Mouse (Mus musculus) heart, postnatal 0 days (tissue): ENCODE results near the gene Reep6. TPM values are rescaled to one million over a fixed set of nuclear protein-coding genes. Genes with fewer than 3 reads are reported as not detected.

Source experiments
- ATAC-seq: fragments of 200-750 bp; cut with Nextera tagmentation; 2 replicates; pipeline ENCODE4 v1.8.0; 2017; ENCODE audit warnings: low read depth, moderate number of reproducible peaks, moderate library complexity; ENCODE audit not compliant: insufficient read depth
- DNase-seq: peaks from one replicate; pipeline ENCODE4 v3.0.0-alpha.2; 2016; ENCODE audit warnings: low spot score
- H3K27ac ChIP-seq: fragments of 300-500 bp; sonication (generic); 2 replicates; pipeline ENCODE4 v1.5.1; 2014; ENCODE audit warnings: low read depth, mild to moderate bottlenecking
- H3K27me3 ChIP-seq: fragments of 300-500 bp; sonication (generic); 2 replicates; pipeline ENCODE4 v1.6.1; 2014; ENCODE audit warnings: low read length, mixed read lengths; ENCODE audit not compliant: control insufficient read depth, insufficient read depth
- H3K36me3 ChIP-seq: fragments of 300-500 bp; sonication (generic); replicated peaks from 2 replicates; pipeline ENCODE4 v1.6.1; 2014; ENCODE audit warnings: low read length, mixed read lengths; ENCODE audit not compliant: control insufficient read depth, insufficient read depth
- H3K4me1 ChIP-seq: fragments of 300-500 bp; sonication (generic); 2 replicates; pipeline ENCODE4 v1.6.1; 2014; ENCODE audit warnings: antibody characterized with exemption; ENCODE audit not compliant: control insufficient read depth, insufficient read depth
- H3K4me2 ChIP-seq: fragments of 300-500 bp; sonication (generic); 2 replicates; pipeline ENCODE4 v1.6.1; 2014; ENCODE audit warnings: low read depth, mild to moderate bottlenecking, low read length, moderate library complexity
- H3K4me3 ChIP-seq: fragments of 300-500 bp; sonication (generic); 2 replicates; pipeline ENCODE4 v1.5.1; 2014; ENCODE audit warnings: low read depth, low read length
- H3K9ac ChIP-seq: fragments of 300-500 bp; sonication (generic); replicated peaks from 2 replicates; pipeline ENCODE4 v1.6.1; 2014; ENCODE audit warnings: low read depth, low read length, mixed read lengths
- H3K9me3 ChIP-seq: fragments of 300-500 bp; sonication (generic); replicated peaks from 2 replicates; pipeline ENCODE4 v1.6.1; 2016; ENCODE audit warnings: low read length; ENCODE audit not compliant: control insufficient read depth
- CTCF ChIP-seq: IDR thresholded peaks from 2 replicates; pipeline ENCODE4 v1.5.1; 2016; ENCODE audit warnings: antibody characterized with exemption, control low read depth, low read depth
- EP300 ChIP-seq: IDR thresholded peaks from 2 replicates; pipeline ENCODE4 v1.6.1; 2016; ENCODE audit warnings: antibody characterized with exemption, low read depth
- WGBS: fragments of 180-500 bp; shearing (Covaris S2); extraction: QIAGEN DNeasy Blood & Tissue Kit; methylation state at CpG from one replicate; pipeline ENCODE4 v1.1.7; 2014; 5-methylcytosine and 5-hydroxymethylcytosine counted together
- polyA plus RNA-seq: library from polyadenylated mRNA; unstranded; fragments of >200 nt; fragmentation: Nextera tagmentation; extraction: Ambion mirVana; gene quantifications from 2 replicates; pipeline ENCODE4 v1.2.1, GENCODE M21; 2015
- total RNA-seq: library from RNA; depleted of rRNA; stranded (reverse); fragments of >200 nt; gene quantifications from 2 replicates; pipeline ENCODE4 v1.2.3, GENCODE M21; 2014; ENCODE audit warnings: low replicate concordance

Gene Reep6
- total and polyA plus RNA-seq, 2 experiments from 2014 or later = 0.85 TPM; not detected in 1

DNA sequence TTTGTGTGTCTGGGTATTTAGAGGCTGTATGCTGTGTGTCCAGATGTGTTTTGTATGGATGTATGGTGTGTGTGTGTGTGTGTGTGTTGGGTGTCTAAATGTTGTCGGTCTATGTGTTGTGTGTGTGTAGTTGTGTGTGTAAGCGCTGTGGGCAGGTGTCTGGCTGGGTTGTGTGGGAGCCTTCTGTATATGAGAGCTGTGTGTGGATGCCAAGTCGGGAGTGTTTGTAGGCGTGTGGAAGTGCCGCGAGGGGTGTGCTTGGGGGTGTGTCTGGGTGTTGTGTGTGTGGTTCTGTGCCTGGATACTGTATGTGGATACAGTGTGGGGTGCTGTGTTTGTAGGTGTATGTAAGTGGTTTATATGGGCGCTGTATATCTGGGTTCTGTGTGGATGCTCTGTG lies 27.6 kb downstream of the Reep6 start:
- H3K4me1 ChIP-seq = no peaks in the 10 kb centered on the region
- no peak overlapping the region for H3K27ac ChIP-seq
- H3K4me3 ChIP-seq = no peak overlapping the region
- H3K27me3 ChIP-seq = peaks cover 73% of the 10 kb centered on the region
- ATAC-seq (no peak), DNase-seq (no peak)
- no peak overlapping the region for H3K9ac ChIP-seq
- no peaks in the 10 kb centered on the region for H3K9me3 ChIP-seq
- no peaks in the 10 kb centered on the region for H3K36me3 ChIP-seq
- no peak for TF ChIP-seq EP300
- TF ChIP-seq CTCF = no peak
- 34% methylated on average over 7 of the region's 7 CpGs for WGBS
- 0 out of 2 replicates have a peak overlapping the region, but pooled peaks have one; percentile 28 for H3K4me2 ChIP-seq

GRCm38 (mm10) chr10:80357994-80358639 lies 28.4 kb downstream of the Reep6 start:
- H3K4me2 ChIP-seq = peak overlapping the region; percentile 28
- H3K9ac ChIP-seq = no peak overlapping the region
- TF ChIP-seq CTCF = 0 out of 2 replicates have a peak, but pooled peaks have one; percentile 4
- no peak for TF ChIP-seq EP300
- H3K36me3 ChIP-seq = no peaks in the 10 kb centered on the region
- no peaks in the 10 kb centered on the region for H3K9me3 ChIP-seq
- H3K4me3 ChIP-seq = no peak overlapping the region
- peaks cover 70% of the 10 kb centered on the region for H3K27me3 ChIP-seq
- ATAC-seq = peak; percentile 31; the same call in 1 of the 2 replicates
- 6% methylated on average over 27 of the region's 31 CpGs for WGBS
- no peaks in the 10 kb centered on the region for H3K4me1 ChIP-seq
- no peak overlapping the region for H3K27ac ChIP-seq
- no peak for DNase-seq

- Histone ChIP-seq H3K27ac (no peak overlapping the region), H3K27me3 (peaks cover 40% of the 10 kb centered on the region), H3K9me3 (no peaks in the 10 kb centered on the region), H3K4me3 (no peak overlapping the region), H3K9ac (no peak overlapping the region), H3K4me2 (no peak overlapping the region), H3K4me1 (no peaks in the 10 kb centered on the region), H3K36me3 (no peaks in the 10 kb centered on the region)
- ATAC-seq (no peak), DNase-seq (no peak)
- 33% methylated on average over 6 of the region's 6 CpGs for WGBS
- no peak for TF ChIP-seq CTCF
Observed at GRCm38 (mm10) chr10:80363734-80364133, 34.0 kb downstream of the Reep6 start.

GRCm38 (mm10) chr10:80365736-80366135 lies 36.0 kb downstream of the Reep6 start:
- no peak for TF ChIP-seq CTCF
- TF ChIP-seq EP300 = no peak
- H3K4me2 ChIP-seq = no peak overlapping the region
- no peak overlapping the region for H3K9ac ChIP-seq
- 64% methylated on average over 6 of the region's 6 CpGs for WGBS
- H3K4me1 ChIP-seq = no peaks in the 10 kb centered on the region
- no peak overlapping the region for H3K4me3 ChIP-seq
- no peak for ATAC-seq
- no peak overlapping the region for H3K27ac ChIP-seq
- H3K9me3 ChIP-seq = no peaks in the 10 kb centered on the region
- peaks cover 24% of the 10 kb centered on the region for H3K27me3 ChIP-seq
- no peak for DNase-seq
- no peaks in the 10 kb centered on the region for H3K36me3 ChIP-seq

- WGBS = 50% methylated on average over 5 of the region's 5 CpGs
- Histone ChIP-seq H3K4me1 (no peaks in the 10 kb centered on the region), H3K4me3 (no peak overlapping the region), H3K4me2 (no peak overlapping the region), H3K27ac (no peak overlapping the region), H3K9ac (no peak overlapping the region), H3K9me3 (no peaks in the 10 kb centered on the region), H3K36me3 (no peaks in the 10 kb centered on the region), H3K27me3 (peaks cover 22% of the 10 kb centered on the region)
- no peak for DNase-seq
- TF ChIP-seq CTCF (no peak), EP300 (no peak)
- no peak for ATAC-seq
Observed at GRCm38 (mm10) chr10:80367954-80368353, 38.2 kb downstream of the Reep6 start.

DNA sequence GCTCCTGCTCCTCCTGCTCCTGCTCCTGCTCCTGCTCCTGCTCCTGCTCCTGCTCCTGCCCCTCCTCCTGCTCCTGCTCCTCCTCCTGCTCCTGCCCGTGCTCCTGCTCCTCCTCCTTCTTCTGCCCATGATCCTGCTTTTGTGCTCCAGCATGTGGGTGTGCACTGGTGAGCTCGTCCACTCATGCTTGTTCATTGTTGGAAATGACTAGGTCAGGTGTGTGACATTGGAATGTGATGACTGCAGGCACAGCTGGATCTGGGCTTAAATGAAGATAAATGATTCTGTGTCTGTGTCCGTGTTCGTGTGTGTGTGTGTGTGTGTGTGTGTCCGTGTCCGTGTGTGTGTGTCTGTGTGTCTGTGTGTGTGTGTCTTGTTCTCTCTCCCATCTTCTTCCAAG lies 38.6 kb downstream of the Reep6 start:
- peaks cover 23% of the 10 kb centered on the region for H3K27me3 ChIP-seq

More for the DNA sequence above, 38.6 kb downstream of the Reep6 start:
- Histone ChIP-seq H3K9ac (no peak overlapping the region), H3K4me3 (no peak overlapping the region), H3K27ac (no peak overlapping the region), H3K36me3 (no peaks in the 10 kb centered on the region), H3K4me2 (no peak overlapping the region), H3K9me3 (no peaks in the 10 kb centered on the region), H3K4me1 (no peaks in the 10 kb centered on the region)
- no peak for DNase-seq
- TF ChIP-seq CTCF (no peak), EP300 (no peak)
- WGBS = 86% methylated on average over 6 of the region's 6 CpGs
- ATAC-seq = no peak
